ENCODE assay signal across 10 mouse cellular contexts in genomic region chr7:142471414-142471861, GRCm38 (mm10). TPM values are rescaled to one million over a fixed set of nuclear protein-coding genes. Genes with fewer than 3 reads are reported as not detected.
DNase-seq lines count a peak whose midpoint lies in the region; ATAC-seq and TF ChIP-seq lines count a peak whose summit lies in the region.
"Had no signal": no experiment of that assay in that cellular context is flagged by ENCODE, and none has a peak within 500 bp of the region (broad histone marks: within the 10 kb centered on the region; RNA-seq: fewer than 3 reads in every experiment).

No protein-coding gene starts in this region.

- no peaks in the 10 kb centered on the region for H3K27me3 ChIP-seq in limb, embryonic 12.5 days

- 14% methylated on average over 6 of the region's 6 CpGs for WGBS in limb, embryonic 12.5 days
- whole genome bisulfite sequencing in lung, adult 2 months, result 67% methylated on average over 6 of the region's 6 CpGs

- peak; percentile 38 for DNase-seq in kidney, postnatal 10 days
- no peak for DNase-seq in kidney, adult 8-10 months
- DNase-seq in embryo, embryonic 10.5 days (ENCODE audit: low spot score), result peak; percentile 42
- no peak for DNase-seq in frontal cortex, postnatal 10 days (ENCODE audit: low spot score in 2 of 2)
- no peak for DNase-seq in layer of hippocampus, postnatal 36 days
- DNase-seq in lung, adult 2 months, result no peak

- peak overlapping the region; percentile 97 for H3K27ac ChIP-seq in embryonic fibroblast, embryonic 13.5 days (ENCODE audit: insufficient read depth, low read length)
- H3K27ac ChIP-seq in limb, embryonic 12.5 days, result peak overlapping the region; percentile 90

- no peaks in the 10 kb centered on the region for H3K9me3 ChIP-seq in limb, embryonic 12.5 days

- no peak overlapping the region for H3K4me3 ChIP-seq in embryonic fibroblast, embryonic 13.5 days (ENCODE audit: insufficient read depth, low read length)
- H3K4me3 ChIP-seq in limb, embryonic 12.5 days (replicated peaks), result 0 out of 2 replicates have a peak overlapping the region, but pooled peaks have one; percentile 19
- H3K4me3 ChIP-seq in lung, adult 2 months (replicated peaks; ENCODE audit: extremely low read depth, low read depth, low read length), result no peak overlapping the region

- peak overlapping the region; percentile 44 for H3K4me2 ChIP-seq in limb, embryonic 12.5 days

- TF ChIP-seq CTCF in embryonic fibroblast, embryonic 13.5 days (IDR thresholded peaks at IDR 0.05; ENCODE audit: borderline replicate concordance, insufficient read depth, low read length), result no peak
- TF ChIP-seq CTCF in lung, adult 2 months (IDR thresholded peaks at IDR 0.05; ENCODE audit: insufficient read depth, low read length), result no peak

- peak; percentile 45; the same call in 1 of the 2 replicates for TF ChIP-seq POLR2A in embryonic fibroblast, embryonic 13.5 days (IDR thresholded peaks at IDR 0.05; ENCODE audit: low read depth, low read length)
- no peak for TF ChIP-seq POLR2A in lung, adult 2 months (IDR thresholded peaks at IDR 0.05; ENCODE audit: borderline replicate concordance, extremely low read depth, low read depth, low read length)

- no peak; the same call in 1 of the 2 replicates for ATAC-seq in limb, embryonic 12.5 days (ENCODE audit: insufficient number of reproducible peaks, insufficient read depth, low FRiP score, low TSS enrichment, low read depth)

- no peaks in the 10 kb centered on the region for H3K36me3 ChIP-seq in limb, embryonic 12.5 days

- H3K4me1 ChIP-seq in embryonic fibroblast, embryonic 13.5 days (ENCODE audit: control insufficient read depth, insufficient read depth, low read length), result peaks cover 19% of the 10 kb centered on the region
- H3K4me1 ChIP-seq in limb, embryonic 12.5 days (replicated peaks), result peaks cover 46% of the 10 kb centered on the region
- 0 out of 2 replicates have a peak, but pooled peaks cover 4% of the 10 kb centered on the region for H3K4me1 ChIP-seq in lung, adult 2 months (ENCODE audit: control insufficient read depth, insufficient read depth, low read length)

- H3K9ac ChIP-seq in limb, embryonic 12.5 days (replicated peaks), result peak overlapping the region; percentile 63

RNA-seq across cellular contexts. Expression of gene Lsp1, which starts 10.8 kb away (rescaled TPM):
- polyA plus RNA-seq in embryonic fibroblast, embryonic 13.5 days (2011; ENCODE audit: insufficient read length, low read depth, missing spikeins), result 114 and 159 TPM in 2 replicates
- polyA plus RNA-seq in limb, embryonic 12.5 days (2016; fragmentation: Nextera tagmentation; extraction: Ambion mirVana), result 30.2 and 30.3 TPM in 2 replicates
- total RNA-seq in layer of hippocampus, postnatal 36 days (2021), result 1 to 10 TPM; 1.2 to 3.4 TPM
- 131 and 188 TPM in 2 replicates for polyA plus RNA-seq in lung, adult 2 months (2012; rRNA removed)

RNA-seq across cellular contexts. Expression of gene Tnnt3, which starts 27.2 kb away (rescaled TPM):
- 1.4 TPM in 2 replicates for polyA plus RNA-seq in embryonic fibroblast, embryonic 13.5 days (2011; ENCODE audit: insufficient read length, low read depth, missing spikeins)
- polyA plus RNA-seq in limb, embryonic 12.5 days (2016; fragmentation: Nextera tagmentation; extraction: Ambion mirVana), result 14.3 and 17.3 TPM in 2 replicates
- total RNA-seq in layer of hippocampus, postnatal 36 days (2021), result not detected
- polyA plus RNA-seq in lung, adult 2 months (2012; rRNA removed), result 4.1 and 64.7 TPM in 2 replicates
- polyA plus RNA-seq: liver, adult 2 months had no signal

RNA-seq across cellular contexts. Expression of gene Tnni2, which starts 29.8 kb away (rescaled TPM):
- polyA plus RNA-seq in embryonic fibroblast, embryonic 13.5 days (2011; ENCODE audit: insufficient read length, low read depth, missing spikeins), result 1.1 TPM in 1 of 2 replicates, not detected in the other
- polyA plus RNA-seq in limb, embryonic 12.5 days (2016; fragmentation: Nextera tagmentation; extraction: Ambion mirVana), result 14.4 and 15.3 TPM in 2 replicates
- total RNA-seq in layer of hippocampus, postnatal 36 days (2021), result not detected
- polyA plus RNA-seq in lung, adult 2 months (2012; rRNA removed), result 3.1 and 223 TPM in 2 replicates
- polyA plus RNA-seq: liver, adult 2 months had no signal

RNA-seq across cellular contexts. Expression of gene Syt8, which starts 36.8 kb away (rescaled TPM):
- polyA plus RNA-seq in embryonic fibroblast, embryonic 13.5 days (2011; ENCODE audit: insufficient read length, low read depth, missing spikeins), result 1.3 and 2.4 TPM in 2 replicates
- polyA plus RNA-seq in limb, embryonic 12.5 days (2016; fragmentation: Nextera tagmentation; extraction: Ambion mirVana), result 0.60 TPM in 1 of 2 replicates, not detected in the other
- total RNA-seq in layer of hippocampus, postnatal 36 days (2021), result not detected
- polyA plus RNA-seq in lung, adult 2 months (2012; rRNA removed), result 0.19 and 8.6 TPM in 2 replicates
- total RNA-seq: gastrocnemius, postnatal 36 days; liver, adult 2 months had no signal
- polyA plus RNA-seq: liver, adult 2 months had no signal

Comparison
In these comparisons a context has a peak if more than half of its experiments do, and no peak if none do; other contexts are left out.
1. DNase-seq: peak in kidney, postnatal 10 days (single experiment) and embryo, embryonic 10.5 days (single experiment); none in kidney, adult 8-10 months (0 of 2), frontal cortex, postnatal 10 days (0 of 2), layer of hippocampus, postnatal 36 days (0 of 2) and lung, adult 2 months (single experiment).